Comparison of ENCODE assay signal across 8 mouse cellular contexts in the genomic region with DNA sequence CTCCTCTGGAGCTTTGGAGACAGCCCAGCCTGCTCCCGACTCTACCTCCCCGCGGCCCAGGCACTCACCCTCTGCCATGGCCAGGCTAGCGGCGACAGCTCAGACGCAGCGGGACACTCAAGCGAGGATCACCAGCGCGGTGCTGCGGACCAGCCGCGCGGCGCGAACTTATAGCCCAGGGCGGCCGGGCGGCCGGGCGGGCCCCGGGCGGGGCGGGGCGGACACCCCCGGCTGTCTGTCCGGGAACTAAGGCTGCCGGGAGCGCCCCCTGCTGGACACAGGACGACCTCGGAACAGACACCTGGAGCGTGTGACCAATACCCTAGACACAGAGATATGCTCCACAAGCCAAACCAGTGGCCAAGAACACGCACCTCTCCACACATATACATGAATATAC. TPM values are rescaled to one million over a fixed set of nuclear protein-coding genes. Genes with fewer than 3 reads are reported as not detected.
DNase-seq lines count a peak whose midpoint lies in the region; ATAC-seq and TF ChIP-seq lines count a peak whose summit lies in the region.

A gene (minus strand): TSS at position 214 of the 400 bp plus-strand sequence.

- peaks cover 5% of the 10 kb centered on the region for H3K9me3 ChIP-seq in E14TG2a.4 (ENCODE audit: low read length)
- 0 out of 2 replicates have a peak, but pooled peaks cover 4% of the 10 kb centered on the region for H3K9me3 ChIP-seq in forebrain, embryonic 14.5 days (replicated peaks; ENCODE audit: control insufficient read depth, low read length)
- 0 out of 2 replicates have a peak, but pooled peaks cover 3% of the 10 kb centered on the region for H3K9me3 ChIP-seq in neural tube, embryonic 15.5 days (replicated peaks)

- TF ChIP-seq CTCF in E14TG2a.4 (conservative IDR thresholded peaks at IDR 0.05; ENCODE audit: low read length), result peak; percentile 20; the same call in 1 of the 2 replicates
- TF ChIP-seq CTCF in lung, adult 2 months (IDR thresholded peaks at IDR 0.05; ENCODE audit: insufficient read depth, low read length), result peak; percentile 64

- 0 out of 2 replicates have a peak within 1 kb of the TSS, but pooled peaks have one; percentile 29 for H3K9ac ChIP-seq in forebrain, embryonic 14.5 days (ENCODE audit: low read length)
- H3K9ac ChIP-seq in neural tube, embryonic 15.5 days (replicated peaks), result peak within 1 kb of the TSS; percentile 32

- peak within 1 kb of the TSS; percentile 50 for H3K4me2 ChIP-seq in forebrain, embryonic 14.5 days (ENCODE audit: low read length)
- peak within 1 kb of the TSS; percentile 63 for H3K4me2 ChIP-seq in neural tube, embryonic 15.5 days

- H3K36me3 ChIP-seq in E14TG2a.4 (ENCODE audit: insufficient read depth, low read length), result no peaks in the 10 kb centered on the region
- no peaks in the 10 kb centered on the region for H3K36me3 ChIP-seq in forebrain, embryonic 14.5 days (ENCODE audit: control insufficient read depth, insufficient read depth, low read length)
- H3K36me3 ChIP-seq in neural tube, embryonic 15.5 days, result no peaks in the 10 kb centered on the region

- WGBS in forebrain, embryonic 14.5 days, result under 1% methylated on average over 33 of the region's 33 CpGs
- WGBS in lung, adult 2 months, result under 1% methylated on average over 31 of the region's 33 CpGs
- WGBS in neural tube, embryonic 15.5 days, result 1% methylated on average over 33 of the region's 33 CpGs

- DNase-seq in forebrain, embryonic 14.5 days (ENCODE audit: low spot score), result peak; percentile 65
- peak; percentile 97 for DNase-seq in heart, postnatal 14 days
- peak; percentile 79 for DNase-seq in layer of hippocampus, adult 11-12 months (ENCODE audit: low spot score)
- peak; percentile 97 for DNase-seq in lung, adult 2 months
- DNase-seq in testis, postnatal 14 days (ENCODE audit: low spot score), result peak; percentile 79

- peak within 1 kb of the TSS; percentile 76 for H3K4me3 ChIP-seq in E14TG2a.4 (replicated peaks; ENCODE audit: low read length)
- H3K4me3 ChIP-seq in forebrain, embryonic 14.5 days (ENCODE audit: low read depth, low read length), result peak within 1 kb of the TSS; percentile 22; the same call in 1 of the 2 replicates
- peak within 1 kb of the TSS; percentile 75 for H3K4me3 ChIP-seq in lung, adult 2 months (replicated peaks; ENCODE audit: extremely low read depth, low read depth, low read length)
- peak within 1 kb of the TSS; percentile 36 for H3K4me3 ChIP-seq in neural tube, embryonic 15.5 days (replicated peaks)

- TF ChIP-seq POLR2A in lung, adult 2 months (IDR thresholded peaks at IDR 0.05; ENCODE audit: borderline replicate concordance, extremely low read depth, low read depth, low read length), result peak; percentile 91

- peaks cover 32% of the 10 kb centered on the region for H3K27me3 ChIP-seq in E14TG2a.4 (ENCODE audit: insufficient read depth, low read length)
- H3K27me3 ChIP-seq in forebrain, embryonic 14.5 days (replicated peaks; ENCODE audit: control insufficient read depth, insufficient read depth, low read length), result no peaks in the 10 kb centered on the region
- H3K27me3 ChIP-seq in neural tube, embryonic 15.5 days (replicated peaks), result peaks cover 6% of the 10 kb centered on the region; the same call in 1 of the 2 replicates

- peak; percentile 53; the same call in 1 of the 2 replicates for ATAC-seq in cerebellum, adult (ENCODE audit: insufficient number of reproducible peaks, low FRiP score, low TSS enrichment)
- ATAC-seq in forebrain, embryonic 14.5 days, result peak; percentile 72
- peak; percentile 49; the same call in 1 of the 2 replicates for ATAC-seq in neural tube, embryonic 15.5 days (ENCODE audit: low FRiP score)

- intact Hi-C loops in heart, postnatal 14 days (cut with DNase I), result loop anchor here (1.0 to 5.0 kb wide), 5 partner anchors 33 to 99 kb away; no protein-coding TSS in a partner anchor

- H3K4me1 ChIP-seq in E14TG2a.4 (replicated peaks; ENCODE audit: low read depth, low read length), result peaks cover 17% of the 10 kb centered on the region
- H3K4me1 ChIP-seq in forebrain, embryonic 14.5 days (ENCODE audit: control insufficient read depth, insufficient read depth, low read length), result no peaks in the 10 kb centered on the region
- H3K4me1 ChIP-seq in lung, adult 2 months (ENCODE audit: control insufficient read depth, insufficient read depth, low read length), result peaks cover 22% of the 10 kb centered on the region
- H3K4me1 ChIP-seq in neural tube, embryonic 15.5 days, result peaks cover 17% of the 10 kb centered on the region

- H3K27ac ChIP-seq in forebrain, embryonic 14.5 days (ENCODE audit: low read depth, low read length), result no peak within 1 kb of the TSS
- H3K27ac ChIP-seq in neural tube, embryonic 15.5 days (replicated peaks), result no peak within 1 kb of the TSS

RNA-seq across cellular contexts. Expression of the gene that starts here (rescaled TPM):
- polyA plus RNA-seq in forebrain, embryonic 14.5 days (2014; fragmentation: Nextera tagmentation; extraction: Ambion mirVana), result 5.0 and 7.0 TPM in 2 replicates
- total RNA-seq in heart, postnatal 14 days (2021), result 100 to 1,000 TPM; 181 to 209 TPM
- 285 and 297 TPM in 2 replicates for polyA plus RNA-seq in lung, adult 2 months (2012; rRNA removed)
- 7.8 and 13.9 TPM in 2 replicates for polyA plus RNA-seq in neural tube, embryonic 15.5 days (2015; fragmentation: Nextera tagmentation; extraction: Ambion mirVana)

Comparison
In these comparisons a context has a peak if more than half of its experiments do, and no peak if none do; other contexts are left out.
1. RNA of the gene that starts here (polyA plus RNA-seq): 285 to 297 TPM in lung, adult 2 months; 7.8 to 13.9 TPM in neural tube, embryonic 15.5 days and 5.0 to 7.0 TPM in forebrain, embryonic 14.5 days; every median in the first group is over 10 times any median in the second.
2. H3K4me3 ChIP-seq: peak in every context shown above with its lines; median percentile 76 in E14TG2a.4; 75 in lung, adult 2 months; 36 in neural tube, embryonic 15.5 days; 22 in forebrain, embryonic 14.5 days.
3. Peak in every context shown above with its lines, with median percentiles within 50 percentile points of each other: ATAC-seq and DNase-seq.